Mouse (Mus musculus): ENCODE data around the gene Pgm2l1.

- TF ChIP-seq HCFC1 (IDR thresholded peaks at IDR 0.05; ENCODE audit: borderline replicate concordance, insufficient read depth, low read length) (no peak), ZC3H11A (IDR thresholded peaks at IDR 0.05; ENCODE audit: borderline replicate concordance, low read depth, low read length) (no peak), ZNF384 (IDR thresholded peaks at IDR 0.05; ENCODE audit: low read depth, low read length) (no peak), CHD2 (IDR thresholded peaks at IDR 0.05; ENCODE audit: low read depth, low read length) (no peak), MAFK (IDR thresholded peaks at IDR 0.05; ENCODE audit: insufficient read depth, low read depth, low read length) (no peak)
Observed at GRCm38 (mm10) chr7:100288622-100289021, 61.4 kb downstream of the Pgm2l1 start.
